Mouse (Mus musculus) ES-E14 (cell line): ENCODE measurements around the gene Baiap2.

ENCODE experiments used
- CHD2 ChIP-seq: IDR thresholded peaks from 2 replicates; pipeline ENCODE4 v1.6.1; 2014; ENCODE audit warnings: mild to moderate bottlenecking, low read depth, low read length, inconsistent platforms
- HCFC1 ChIP-seq: IDR thresholded peaks from 2 replicates; pipeline ENCODE4 v1.6.1; 2012; ENCODE audit warnings: low read length, inconsistent platforms, borderline replicate concordance; ENCODE audit not compliant: insufficient read depth
- MAFK ChIP-seq: IDR thresholded peaks from 2 replicates; pipeline ENCODE4 v1.6.1; 2014; ENCODE audit warnings: mild to moderate bottlenecking, low read depth, low read length, inconsistent platforms; ENCODE audit not compliant: insufficient read depth
- ZC3H11A ChIP-seq: IDR thresholded peaks from 2 replicates; pipeline ENCODE4 v1.6.1; 2012; ENCODE audit warnings: low read depth, mild to moderate bottlenecking, inconsistent platforms, low read length, borderline replicate concordance
- ZNF384 ChIP-seq: IDR thresholded peaks from 2 replicates; pipeline ENCODE4 v1.6.1; 2012; ENCODE audit warnings: low read depth, low read length, inconsistent platforms

- TF ChIP-seq ZNF384 (no peak), MAFK (no peak), CHD2 (no peak), HCFC1 (no peak), ZC3H11A (no peak)
Measured at GRCm38 (mm10) chr11:119965053-119965452, 22.5 kb downstream of the Baiap2 start.
